Mouse (Mus musculus): ENCODE results near the gene Ctnnd2. TPM values are rescaled to one million over a fixed set of nuclear protein-coding genes. Genes with fewer than 3 reads are reported as not detected.

Gene Ctnnd2
- total and polyA plus RNA-seq, 3 experiments = 0.10 to 0.35 (median 0.16) TPM

- Histone ChIP-seq H3K9ac (ENCODE audit: low read depth, low read length) (no peak overlapping the region), H3K27me3 (ENCODE audit: control insufficient read depth, insufficient read depth, low read length) (no peaks in the 10 kb centered on the region), H3K27ac (no peak overlapping the region), H3K36me3 (ENCODE audit: control insufficient read depth, insufficient read depth, low read length) (no peaks in the 10 kb centered on the region), H3K79me2 (replicated peaks; ENCODE audit: control insufficient read depth, insufficient read depth, low read length) (no peaks in the 10 kb centered on the region), H3K4me1 (ENCODE audit: control insufficient read depth, insufficient read depth, low read length) (no peaks in the 10 kb centered on the region), H3K4me3 (no peak overlapping the region)
- TF ChIP-seq CTCF (IDR thresholded peaks at IDR 0.05) = no peak
- TF ChIP-seq POLR2A (IDR thresholded peaks at IDR 0.05; ENCODE audit: insufficient read depth, low read depth, low read length) = no peak
- no peak for TF ChIP-seq EP300 (IDR thresholded peaks at IDR 0.05; ENCODE audit: insufficient read depth, low read depth, low read length)
- 73% methylated on average over 5 of the region's 5 CpGs for WGBS
- intact Hi-C loops (cut with DNase I) = no loop called here
- no peak for DNase-seq
These were observed 897.9 kb downstream of the Ctnnd2 start for GRCm38 (mm10) chr15:31070311-31070710.
